ENCODE assay signal across 8 mouse cellular contexts in the genomic region with DNA sequence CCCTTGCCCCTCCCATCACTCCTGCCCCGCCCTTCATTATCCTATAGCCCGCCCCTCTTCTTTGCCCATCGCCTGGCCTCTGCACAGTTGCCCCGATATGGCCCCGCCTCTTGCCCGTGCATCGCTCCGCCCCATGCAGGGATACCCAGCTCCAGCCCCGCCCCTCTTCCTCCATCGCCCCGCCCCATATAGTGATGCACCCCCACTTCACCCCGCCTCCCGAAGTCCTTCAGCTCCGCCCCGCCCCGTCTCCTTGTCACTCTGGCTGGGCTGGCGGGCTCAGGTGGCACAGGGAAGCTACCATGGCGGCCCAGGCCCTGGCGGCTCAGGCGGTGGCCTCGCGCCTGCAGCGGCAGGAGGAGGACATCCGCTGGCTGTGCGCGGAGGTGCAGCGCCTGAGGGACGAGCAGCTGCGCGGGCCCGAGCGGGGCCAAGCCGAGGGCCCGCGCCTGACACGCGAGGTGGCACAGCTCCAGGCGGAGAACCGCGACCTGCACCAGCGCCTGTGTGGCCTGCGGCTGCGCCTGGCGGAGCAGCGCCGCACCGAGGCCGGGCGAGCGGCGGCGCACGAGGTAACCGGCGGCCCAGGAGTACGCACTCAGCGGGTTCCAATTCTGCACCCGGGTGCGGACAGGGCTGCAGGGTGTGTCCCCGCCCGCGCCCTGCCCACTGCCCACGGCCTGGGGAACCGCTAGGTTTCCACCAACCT. TPM values are rescaled to one million over a fixed set of nuclear protein-coding genes. Genes with fewer than 3 reads are reported as not detected.
DNase-seq lines count a peak whose midpoint lies in the region; ATAC-seq and TF ChIP-seq lines count a peak whose summit lies in the region.

A gene (plus strand): TSS at position 256 of the 709 bp plus-strand sequence.

- peaks cover 25% of the 10 kb centered on the region for H3K36me3 ChIP-seq in hindbrain, embryonic 13.5 days

- H3K27me3 ChIP-seq in Patski: no peaks in the 10 kb centered on the region
- H3K27me3 ChIP-seq in hindbrain, embryonic 13.5 days: peaks cover 13% of the 10 kb centered on the region; the same call in 1 of the 2 replicates

- peak within 1 kb of the TSS; percentile 65 for H3K4me2 ChIP-seq in hindbrain, embryonic 13.5 days

- peak; percentile 92 for TF ChIP-seq CTCF in Patski (IDR thresholded peaks at IDR 0.05)

- H3K9ac ChIP-seq in hindbrain, embryonic 13.5 days: peak within 1 kb of the TSS; percentile 76

- POLR2A ChIA-PET in Patski (lab: Charles Lee): no interaction called here

- under 1% methylated on average over 53 of the region's 64 CpGs for WGBS in hindbrain, embryonic 13.5 days

- in situ Hi-C loops in Patski (cut with MboI; ENCODE audit: low pct_unique_long_range_greater_than_20kb): no loop called here

- DNase-seq in Patski (ENCODE audit: low read depth, low spot score): peak; percentile 69
- DNase-seq in cerebellum, postnatal 14 days: peak; percentile 98
- DNase-seq in frontal cortex, postnatal 14 days (ENCODE audit: low spot score in 2 of 2): peak; percentile 88 to 91
- peak; percentile 83 to 87 for DNase-seq in layer of hippocampus, postnatal 25 days (ENCODE audit: extremely low spot score in 1 of 2, low spot score in 1 of 2)
- DNase-seq in lung, postnatal 25 days (ENCODE audit: low spot score): peak; percentile 94
- peak; percentile 98 for DNase-seq in retina, embryonic 14.5 days (ENCODE audit: low spot score)
- DNase-seq in thymus, postnatal 4 days: peak; percentile 100

- peak within 1 kb of the TSS; percentile 86 for H3K27ac ChIP-seq in hindbrain, embryonic 13.5 days

- peak; percentile 89 for ATAC-seq in Patski
- ATAC-seq in hindbrain, embryonic 13.5 days (ENCODE audit: low FRiP score): peak; percentile 97

- H3K4me3 ChIP-seq in hindbrain, embryonic 13.5 days: peak within 1 kb of the TSS; percentile 52

- CTCF ChIA-PET in Patski (lab: Charles Lee): interaction anchor here (0.8 to 1.6 kb wide), 2 partner anchors 327 to 330 kb away, joined by 4 to 10 read pairs; no protein-coding TSS in a partner anchor

- H3K4me1 ChIP-seq in hindbrain, embryonic 13.5 days (replicated peaks): peaks cover 16% of the 10 kb centered on the region; the same call in 1 of the 2 replicates

- peaks cover 8% of the 10 kb centered on the region; the same call in 1 of the 2 replicates for H3K9me3 ChIP-seq in hindbrain, embryonic 13.5 days

RNA-seq across cellular contexts. Expression of the gene that starts here (rescaled TPM):
- 15.0 TPM for polyA plus RNA-seq in Patski (2021)
- polyA plus RNA-seq in hindbrain, embryonic 13.5 days (2015; fragmentation: Nextera tagmentation; extraction: Ambion mirVana): 14.7 and 15.0 TPM in 2 replicates
- total RNA-seq in layer of hippocampus, postnatal 25 days (2021): 10 to 100 TPM; 36.2 to 36.7 TPM

Comparison
In these comparisons a context has a peak if more than half of its experiments do, and no peak if none do; other contexts are left out.
1. Peak in every context shown above with its lines: DNase-seq, ATAC-seq, H3K4me3 ChIP-seq and H3K27ac ChIP-seq.